Mouse (Mus musculus) hematopoietic stem cell, adult 5-6 weeks (primary cell): ENCODE measurements around the gene Lbx2. TPM values are rescaled to one million over a fixed set of nuclear protein-coding genes. Genes with fewer than 3 reads are reported as not detected.
A peak's percentile ranks its signal among the peaks of the same experiment; 100 is the strongest.

Source experiments
- ATAC-seq, 2 experiments: fragments of 125-278 bp in 1 of 2; replicated peaks in 1 of 2; 2 replicates each; pipeline ENCODE4 v1.8.0; 2016 to 2017; ENCODE audit warnings: inconsistent platforms in 2 of 2, mild to moderate bottlenecking in 2 of 2, moderate number of reproducible peaks in 2 of 2, low read depth in 1 of 2, moderate TSS enrichment in 1 of 2; ENCODE audit not compliant: low FRiP score in 2 of 2, poor library complexity in 2 of 2, severe bottlenecking in 2 of 2, insufficient read depth in 1 of 2, low TSS enrichment in 1 of 2
- total RNA-seq: library from RNA; stranded (forward); fragments of 172-1452, 232-1000 nt; gene quantifications from 2 replicates; pipeline ENCODE4 v1.2.3, GENCODE M21; 2017

The Lbx2 gene
- total RNA-seq, 1 experiment from 2014 or later = not detected

- ATAC-seq = no peak
These were observed 33.5 kb downstream of the Lbx2 start for GRCm38 (mm10) chr6:83119734-83120051.

- ATAC-seq = peak; percentile 84 to 89
These were observed 35.0 kb downstream of the Lbx2 start, which contains the start of gene Wbp1 for GRCm38 (mm10) chr6:83120930-83121862. Gene Wbp1, minus strand, starts transcription at chr6:83121559.

GRCm38 (mm10) chr6:83121863-83122710, 35.9 kb downstream of the Lbx2 start:
- peak in 1 of 2 experiments; percentile 4; a peak in 1 of 4 replicates for ATAC-seq

GRCm38 (mm10) chr6:83122961-83123360, 36.8 kb downstream of the Lbx2 start:
- no peak for ATAC-seq

GRCm38 (mm10) chr6:83124851-83125312, 38.7 kb downstream of the Lbx2 start:
- peak; percentile 28 to 63; a peak in 3 of 4 replicates for ATAC-seq

- no peak for ATAC-seq
These were observed 39.2 kb downstream of the Lbx2 start, which contains the start of gene Ino80b for GRCm38 (mm10) chr6:83125331-83125730. Gene Ino80b, minus strand, starts transcription at chr6:83125431.

- ATAC-seq = no peak
These were observed 41.3 kb downstream of the Lbx2 start for GRCm38 (mm10) chr6:83127419-83127818.

- ATAC-seq = peak; percentile 47 to 68; a peak in 3 of 4 replicates
These were observed 45.4 kb downstream of the Lbx2 start for GRCm38 (mm10) chr6:83131469-83132034.

- ATAC-seq = no peak
These were observed 46.2 kb downstream of the Lbx2 start for GRCm38 (mm10) chr6:83132176-83132919.

GRCm38 (mm10) chr6:83134226-83134625, 48.1 kb downstream of the Lbx2 start:
- ATAC-seq = no peak

- no peak; a peak in 1 of 4 replicates for ATAC-seq
These were observed 48.9 kb downstream of the Lbx2 start, which contains the start of gene Rtkn for GRCm38 (mm10) chr6:83134951-83135513. Gene Rtkn, plus strand, starts transcription at chr6:83135463.

- no peak for ATAC-seq
These were observed 49.5 kb downstream of the Lbx2 start for GRCm38 (mm10) chr6:83135571-83136161.

GRCm38 (mm10) chr6:83136291-83136880, 50.2 kb downstream of the Lbx2 start:
- ATAC-seq = no peak

GRCm38 (mm10) chr6:83136881-83137575, 50.9 kb downstream of the Lbx2 start:
- peak; percentile 30 to 44; a peak in 3 of 4 replicates for ATAC-seq

GRCm38 (mm10) chr6:83137576-83137950, 51.4 kb downstream of the Lbx2 start:
- peak; percentile 38 to 44; a peak in 3 of 4 replicates for ATAC-seq
